Mouse (Mus musculus) hindbrain, embryonic 14.5 days (tissue): ENCODE data around the gene Nosip. TPM values are rescaled to one million over a fixed set of nuclear protein-coding genes. Genes with fewer than 3 reads are reported as not detected.

Source experiments
- ATAC-seq: fragments of 200-750 bp; cut with Nextera tagmentation; 2 replicates; pipeline ENCODE4 v1.8.0; 2017; ENCODE audit warnings: moderate number of reproducible peaks, mild to moderate bottlenecking, moderate TSS enrichment, moderate library complexity; ENCODE audit not compliant: low FRiP score
- DNase-seq: peaks from one replicate; pipeline ENCODE4 v3.0.0-alpha.2; 2015; ENCODE audit warnings: low spot score
- H3K27ac ChIP-seq: fragments of 300-500 bp; sonication (generic); 2 replicates; pipeline ENCODE4 v1.5.1; 2014; ENCODE audit warnings: mild to moderate bottlenecking, moderate library complexity
- H3K27me3 ChIP-seq: fragments of 300-500 bp; sonication (generic); 2 replicates; pipeline ENCODE4 v1.6.1; 2014; ENCODE audit warnings: mild to moderate bottlenecking, low read length, mixed read lengths; ENCODE audit not compliant: control insufficient read depth, insufficient read depth
- H3K36me3 ChIP-seq: fragments of 300-500 bp; sonication (generic); replicated peaks from 2 replicates; pipeline ENCODE4 v1.6.1; 2014; ENCODE audit not compliant: control insufficient read depth, insufficient read depth
- H3K4me1 ChIP-seq: fragments of 300-500 bp; sonication (generic); replicated peaks from 2 replicates; pipeline ENCODE4 v1.6.1; 2014; ENCODE audit warnings: antibody characterized with exemption, low read length, mixed read lengths; ENCODE audit not compliant: control insufficient read depth, insufficient read depth
- H3K4me2 ChIP-seq: fragments of 300-500 bp; sonication (generic); replicated peaks from 2 replicates; pipeline ENCODE4 v1.6.1; 2014; ENCODE audit warnings: mild to moderate bottlenecking, moderate library complexity
- H3K4me3 ChIP-seq: fragments of 300-500 bp; sonication (generic); replicated peaks from 2 replicates; pipeline ENCODE4 v1.5.1; 2014; ENCODE audit warnings: mild to moderate bottlenecking, low read length
- H3K9ac ChIP-seq: fragments of 300-500 bp; sonication (generic); 2 replicates; pipeline ENCODE4 v1.6.1; 2014
- H3K9me3 ChIP-seq: fragments of 300-500 bp; sonication (generic); 2 replicates; pipeline ENCODE4 v1.6.1; 2016; ENCODE audit warnings: low read length; ENCODE audit not compliant: control insufficient read depth
- WGBS: fragments of 180-500 bp; shearing (Covaris S2); extraction: QIAGEN DNeasy Blood & Tissue Kit; methylation state at CpG from one replicate; pipeline ENCODE4 v1.1.7; 2014; 5-methylcytosine and 5-hydroxymethylcytosine counted together
- polyA plus RNA-seq: library from polyadenylated mRNA; unstranded; fragments of >200 nt; fragmentation: Nextera tagmentation; extraction: Ambion mirVana; gene quantifications from 2 replicates; pipeline ENCODE4 v1.2.1, GENCODE M21; 2014

Nosip gene
- 57.9 and 62.1 TPM in 2 replicates for polyA plus RNA-seq

DNA sequence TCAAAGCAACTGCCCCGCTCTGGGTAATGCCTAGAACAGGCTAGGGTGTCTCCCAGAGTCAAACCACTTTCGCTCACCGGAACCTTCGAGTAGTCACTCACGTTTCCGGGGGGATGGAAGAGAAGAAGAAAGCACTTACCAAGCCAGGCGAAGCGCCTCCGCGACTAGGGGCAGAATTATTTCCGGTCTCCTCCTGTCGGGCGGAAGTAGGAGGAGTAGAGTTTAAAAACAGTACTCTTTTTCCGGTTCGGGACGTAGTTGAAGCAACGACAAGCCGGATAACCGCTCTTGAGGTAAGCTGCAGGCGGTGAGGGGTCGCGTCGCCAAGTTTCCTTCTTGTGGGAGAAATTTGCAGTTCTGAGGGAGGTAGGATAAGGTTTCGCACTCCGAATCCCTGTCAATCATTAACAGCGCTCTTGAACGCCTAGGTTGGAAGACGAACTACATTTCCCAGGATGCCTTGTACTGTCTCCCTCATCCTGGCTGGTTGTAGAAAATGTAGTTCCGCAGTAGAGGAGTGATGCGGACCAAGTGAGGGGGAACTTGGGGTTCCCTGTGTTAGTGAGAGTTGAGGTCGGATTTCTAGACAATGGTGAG lies at the start of gene Nosip, which contains the start of gene Prrg2:
Gene Nosip (plus strand): TSS at position 191 of the 597 bp plus-strand sequence.
Gene Prrg2 (minus strand): TSS at position 439 of the 597 bp plus-strand sequence.
- Histone ChIP-seq H3K27ac (peak within 1 kb of the TSS; percentile 83), H3K4me1 (peaks cover 28% of the 10 kb centered on the region), H3K9ac (peak within 1 kb of the TSS; percentile 49), H3K4me3 (peak within 1 kb of the TSS; percentile 43), H3K36me3 (no peaks in the 10 kb centered on the region), H3K27me3 (no peaks in the 10 kb centered on the region), H3K4me2 (peak within 1 kb of the TSS; percentile 61), H3K9me3 (no peaks in the 10 kb centered on the region)
- ATAC-seq (peak; percentile 89), DNase-seq (peak; percentile 96)
- under 1% methylated on average over 31 of the region's 31 CpGs for WGBS

DNA sequence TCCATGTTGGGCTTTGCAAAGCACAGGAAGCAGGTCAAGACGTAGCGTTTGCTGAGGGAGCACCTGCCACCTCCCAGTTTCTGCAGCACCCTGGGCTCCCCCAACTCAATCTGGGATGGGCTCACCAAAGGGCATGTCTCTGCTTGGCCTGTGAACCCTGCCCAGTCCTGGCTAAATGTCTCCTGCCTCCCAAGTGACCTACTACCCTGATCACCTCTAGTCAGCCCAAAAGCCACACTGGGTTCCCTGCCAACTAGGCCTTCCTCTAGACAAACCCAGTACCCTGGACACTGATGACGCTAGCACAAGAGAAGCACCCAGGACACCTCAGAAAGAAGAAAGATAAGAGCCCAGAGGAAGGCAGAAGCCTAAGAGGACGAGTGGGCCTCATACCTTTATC lies 49.4 kb upstream of the Nosip start:
- ATAC-seq (no peak), DNase-seq (no peak)
- Histone ChIP-seq H3K9me3 (no peaks in the 10 kb centered on the region), H3K27me3 (no peaks in the 10 kb centered on the region), H3K4me1 (peaks cover 21% of the 10 kb centered on the region), H3K36me3 (peaks cover 59% of the 10 kb centered on the region), H3K9ac (no peak overlapping the region), H3K27ac (no peak overlapping the region), H3K4me2 (no peak overlapping the region), H3K4me3 (no peak overlapping the region)
- WGBS: 82% methylated on average over 4 of the region's 4 CpGs

DNA sequence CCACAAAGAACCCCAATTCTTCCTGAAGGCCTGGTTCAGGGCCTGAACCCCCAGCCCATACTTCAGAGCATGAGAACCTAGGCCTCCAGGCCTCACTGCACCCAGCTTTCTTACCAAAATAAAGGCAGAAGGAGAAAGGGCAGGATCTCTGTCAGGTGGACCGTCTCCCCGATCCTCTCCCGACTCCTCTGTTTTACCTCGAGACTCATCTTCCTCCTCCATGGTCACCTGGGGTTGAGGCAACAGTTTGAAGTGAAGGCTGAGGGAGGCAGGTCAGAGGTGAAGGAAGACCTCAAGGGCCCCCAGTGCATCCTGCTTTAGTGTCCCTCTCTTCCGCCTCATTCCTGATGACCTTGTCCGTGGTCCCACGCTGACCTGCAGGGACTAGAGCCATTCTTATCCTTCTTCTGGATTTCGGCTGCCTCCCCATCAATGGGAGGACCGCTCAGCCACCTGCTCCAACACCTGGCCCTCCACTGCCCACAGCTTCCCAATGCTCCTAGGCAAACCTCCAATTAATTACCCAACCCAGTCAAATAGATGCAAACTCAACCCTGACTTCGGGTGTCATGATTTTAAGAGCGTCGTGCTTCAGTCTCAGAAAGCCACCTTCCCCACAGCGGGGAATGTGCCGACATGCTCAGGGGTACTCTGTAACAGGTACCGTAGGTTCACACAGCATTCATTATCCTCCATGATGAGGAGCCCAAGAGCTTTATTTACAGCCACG lies 48.7 kb upstream of the Nosip start:
- Histone ChIP-seq H3K27ac (no peak overlapping the region), H3K9me3 (no peaks in the 10 kb centered on the region), H3K4me1 (peaks cover 21% of the 10 kb centered on the region), H3K4me2 (no peak overlapping the region), H3K4me3 (no peak overlapping the region), H3K36me3 (peaks cover 52% of the 10 kb centered on the region), H3K27me3 (no peaks in the 10 kb centered on the region), H3K9ac (no peak overlapping the region)
- DNase-seq: no peak
- no peak for ATAC-seq
- WGBS: 95% methylated on average over 16 of the region's 16 CpGs

DNA sequence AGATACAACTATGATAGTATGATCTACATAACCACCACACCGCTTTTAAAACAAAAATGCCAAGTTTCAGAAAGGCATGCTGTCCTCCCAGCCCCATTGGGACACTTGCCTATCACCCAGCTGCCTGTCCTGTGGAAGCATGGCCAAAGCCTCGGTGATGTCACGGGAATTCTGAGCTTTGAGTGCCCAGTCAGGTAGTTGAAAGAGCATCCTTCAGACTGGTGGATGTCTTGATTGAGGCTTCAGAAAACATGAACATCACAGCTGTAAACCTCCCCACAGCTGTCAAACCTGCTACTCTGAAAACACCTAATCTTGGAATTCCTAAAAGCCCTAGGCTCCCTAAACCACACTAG lies 48.2 kb upstream of the Nosip start:
- Histone ChIP-seq H3K4me1 (peaks cover 21% of the 10 kb centered on the region), H3K27me3 (no peaks in the 10 kb centered on the region), H3K9ac (no peak overlapping the region), H3K36me3 (peaks cover 47% of the 10 kb centered on the region), H3K27ac (no peak overlapping the region), H3K4me3 (no peak overlapping the region), H3K9me3 (no peaks in the 10 kb centered on the region), H3K4me2 (no peak overlapping the region)
- DNase-seq (no peak), ATAC-seq (no peak)
- WGBS: 93% methylated on average over 3 of the region's 3 CpGs

DNA sequence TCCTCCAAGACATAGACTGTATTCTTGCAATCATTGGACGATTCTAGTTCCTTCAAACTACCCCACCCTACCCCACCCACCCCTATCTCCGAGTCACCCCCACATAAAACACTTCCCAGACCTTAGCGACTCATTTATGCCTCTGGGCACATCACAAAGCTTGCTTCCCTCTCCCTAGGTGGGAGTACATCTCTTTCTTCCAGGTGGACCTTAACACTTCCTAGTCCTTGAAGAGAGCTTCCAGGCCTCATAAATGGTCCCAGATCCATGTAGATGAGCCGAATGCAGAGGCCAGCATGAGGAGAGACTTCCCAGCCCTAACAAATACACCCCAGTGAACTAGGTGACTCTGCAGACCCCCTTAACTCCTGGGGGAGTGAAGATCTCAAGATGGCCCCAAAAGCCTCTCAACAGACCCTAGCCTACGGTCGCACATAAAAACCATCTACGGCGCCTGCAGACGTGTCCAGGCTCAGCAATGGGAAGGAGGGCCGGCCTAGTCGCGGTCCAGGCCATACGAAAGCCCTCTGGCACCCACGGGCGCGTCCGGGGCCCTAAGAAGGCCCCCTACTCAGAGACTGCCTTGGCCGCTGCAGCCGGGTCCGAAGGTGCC lies 46.8 kb upstream of the Nosip start:
- DNase-seq: no peak
- Histone ChIP-seq H3K4me3 (peak overlapping the region; percentile 95), H3K36me3 (peaks cover 33% of the 10 kb centered on the region), H3K9ac (peak overlapping the region; percentile 94), H3K27ac (peak overlapping the region; percentile 83), H3K27me3 (no peaks in the 10 kb centered on the region), H3K4me1 (peaks cover 21% of the 10 kb centered on the region), H3K9me3 (no peaks in the 10 kb centered on the region), H3K4me2 (peak overlapping the region; percentile 95)
- WGBS: 3% methylated on average over 20 of the region's 20 CpGs
- ATAC-seq: no peak

DNA sequence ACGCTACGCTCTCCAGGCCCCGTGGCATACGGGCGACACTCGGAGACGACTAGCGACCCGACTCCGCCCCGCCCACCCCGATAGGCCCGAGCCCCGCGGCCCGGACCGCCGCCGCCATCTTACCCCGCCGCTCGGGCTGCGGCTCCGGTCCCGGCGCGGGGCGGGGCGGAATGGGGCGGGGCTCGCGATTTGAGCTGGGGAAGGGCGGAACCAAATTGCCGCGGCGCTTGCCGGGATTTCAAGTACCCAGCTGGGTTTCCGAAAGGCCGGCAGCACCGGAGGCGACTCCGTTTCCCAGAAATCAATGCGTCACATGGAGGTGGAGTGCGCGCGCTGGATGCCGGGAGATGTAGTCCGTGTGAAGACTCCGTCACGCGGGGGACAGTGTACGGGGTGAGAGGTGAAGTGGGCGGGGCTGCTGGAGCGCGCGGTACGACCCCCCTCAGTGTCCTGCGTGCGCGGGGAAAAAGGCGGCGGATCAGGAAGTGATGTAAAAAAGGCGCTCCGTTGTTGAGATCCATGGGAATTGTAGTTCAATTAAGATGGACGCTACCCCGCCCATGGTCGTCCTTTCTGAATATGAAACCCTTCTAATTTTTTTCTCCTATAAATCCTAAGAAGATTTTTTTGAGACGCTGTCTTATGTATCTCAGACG lies 46.1 kb upstream of the Nosip start, which contains the start of gene Scaf1:
Gene Scaf1 (minus strand): TSS at position 407 of the 656 bp plus-strand sequence.
- ATAC-seq (peak; percentile 94), DNase-seq (peak; percentile 99)
- H3K9ac ChIP-seq: peak within 1 kb of the TSS; percentile 94
- peaks cover 27% of the 10 kb centered on the region for H3K36me3 ChIP-seq
- peak within 1 kb of the TSS; percentile 83 for H3K27ac ChIP-seq
- H3K4me1 ChIP-seq: peaks cover 21% of the 10 kb centered on the region
- no peaks in the 10 kb centered on the region for H3K27me3 ChIP-seq
- peak within 1 kb of the TSS; percentile 95 for H3K4me3 ChIP-seq
- peak within 1 kb of the TSS; percentile 95 for H3K4me2 ChIP-seq
- no peaks in the 10 kb centered on the region for H3K9me3 ChIP-seq
- WGBS: 2% methylated on average over 57 of the region's 69 CpGs

DNA sequence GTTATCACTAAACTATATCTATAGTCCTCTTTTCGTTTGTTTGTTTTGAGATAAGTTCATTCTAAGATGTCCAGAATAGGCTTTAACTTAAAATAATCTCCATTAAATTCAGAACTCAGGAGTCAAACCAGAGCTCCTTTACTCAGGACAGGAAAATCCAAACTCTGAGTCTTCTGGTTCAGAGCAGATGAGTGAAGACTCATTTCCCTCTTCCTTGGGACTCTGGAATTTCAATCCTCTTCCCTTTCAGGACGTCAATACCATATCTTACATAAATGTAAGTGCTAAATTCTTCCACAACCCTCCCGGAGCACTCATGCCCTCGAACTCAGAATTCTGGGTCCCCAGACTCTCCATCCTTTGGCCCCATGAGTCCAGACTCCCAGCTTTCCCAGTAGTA lies 45.5 kb upstream of the Nosip start:
- no peak for ATAC-seq

DNA sequence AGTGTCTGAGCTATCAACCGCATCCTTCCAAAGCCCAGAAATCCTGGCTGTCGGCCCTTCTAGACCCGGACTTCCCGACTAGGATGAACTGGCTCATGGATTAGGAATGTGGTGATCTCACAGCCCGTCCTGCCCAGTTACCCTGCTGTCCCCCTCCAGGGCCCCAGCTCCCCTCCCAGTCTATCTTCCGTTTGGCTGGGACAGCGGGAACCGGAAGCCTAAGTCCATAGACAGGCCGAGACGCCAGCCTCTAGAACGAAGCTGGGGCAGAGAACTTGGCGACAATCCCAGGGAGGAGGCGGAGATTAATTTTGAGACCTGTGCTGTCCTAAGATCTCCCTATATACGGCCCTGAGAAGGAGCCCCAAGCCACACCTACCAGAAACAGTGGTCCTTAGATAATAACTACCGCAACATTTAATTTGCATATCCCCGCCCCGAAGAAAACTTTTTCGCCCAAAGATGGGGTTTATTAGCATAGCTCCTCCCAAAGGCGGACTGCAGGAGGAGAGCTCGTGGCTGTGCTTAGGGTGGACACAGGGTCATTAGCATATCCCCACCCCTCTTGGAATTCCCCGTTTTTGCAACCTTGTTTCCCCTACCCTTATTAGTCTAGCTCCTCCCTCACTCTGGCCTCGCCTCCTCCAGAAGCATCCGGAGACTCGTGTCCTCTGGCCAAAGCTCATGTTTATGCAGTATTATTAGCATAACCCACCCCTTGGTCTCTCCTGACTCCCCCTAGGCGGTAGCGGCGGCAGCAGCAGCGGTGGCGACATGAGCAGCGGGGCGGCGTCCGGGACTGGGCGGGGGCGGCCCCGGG lies 44.8 kb upstream of the Nosip start, which contains the start of gene Rras:
Gene Rras (plus strand): TSS at position 720 of the 820 bp plus-strand sequence.
- Histone ChIP-seq H3K4me1 (peaks cover 21% of the 10 kb centered on the region), H3K4me2 (peak within 1 kb of the TSS; percentile 63), H3K27ac (peak within 1 kb of the TSS; percentile 80), H3K9me3 (no peaks in the 10 kb centered on the region), H3K4me3 (peak within 1 kb of the TSS; percentile 95), H3K27me3 (no peaks in the 10 kb centered on the region), H3K36me3 (peaks cover 13% of the 10 kb centered on the region), H3K9ac (peak within 1 kb of the TSS; percentile 51)
- ATAC-seq (peak; percentile 84), DNase-seq (peak; percentile 82)
- WGBS: under 1% methylated on average over 36 of the region's 36 CpGs

More for the DNA sequence above, 45.5 kb upstream of the Nosip start:
- H3K9ac ChIP-seq: peak overlapping the region; percentile 44
- peak overlapping the region; percentile 63 for H3K4me2 ChIP-seq
- peaks cover 20% of the 10 kb centered on the region for H3K36me3 ChIP-seq
- H3K27me3 ChIP-seq: no peaks in the 10 kb centered on the region
- WGBS: 7% methylated on average over 4 of the region's 4 CpGs
- no peak for DNase-seq
- H3K9me3 ChIP-seq: no peaks in the 10 kb centered on the region
- peak overlapping the region; percentile 80 for H3K27ac ChIP-seq
- H3K4me3 ChIP-seq: peak overlapping the region; percentile 95
- peaks cover 21% of the 10 kb centered on the region for H3K4me1 ChIP-seq
